Mouse (Mus musculus): ENCODE measurements around the gene Olfr1122.
"Not testable (repeated sequence)": the region's sequence is repeated elsewhere in the genome, so short reads cannot be mapped to it uniquely, and the experiment has no call there.

The Olfr1122 gene

GRCm38 (mm10) chr2:87385549-87385948 is at the start of gene Olfr1122:
Olfr1122 (plus strand) TSS chr2:87385849.
- DNase-seq = no peak

- DNase-seq = no peak
Observed at GRCm38 (mm10) chr2:87354515-87354914, 31.1 kb upstream of the Olfr1122 start, which contains the start of gene Olfr1120. Olfr1120 (plus strand) TSS chr2:87354815.

- DNase-seq = not testable (repeated sequence)
Observed at GRCm38 (mm10) chr2:87360121-87360520, 25.5 kb upstream of the Olfr1122 start.

- DNase-seq = no peak
Observed at GRCm38 (mm10) chr2:87369595-87369994, 16.1 kb upstream of the Olfr1122 start, which contains the start of gene Olfr1121. Olfr1121 (plus strand) TSS chr2:87369895.

GRCm38 (mm10) chr2:87371726-87372125 is 13.9 kb upstream of the Olfr1122 start:
- no peak for DNase-seq

- no peak for DNase-seq
Observed at GRCm38 (mm10) chr2:87383935-87384334, 1.7 kb upstream of the Olfr1122 start.

GRCm38 (mm10) chr2:87393605-87394004 is 8.0 kb downstream of the Olfr1122 start:
- DNase-seq = not testable (repeated sequence)

- not testable (repeated sequence) for DNase-seq
Observed at GRCm38 (mm10) chr2:87394686-87395085, 9.0 kb downstream of the Olfr1122 start.

- DNase-seq = no peak
Observed at GRCm38 (mm10) chr2:87416335-87416734, 30.7 kb downstream of the Olfr1122 start, which contains the start of gene Olfr1123. Olfr1123 (plus strand) TSS chr2:87416635.

GRCm38 (mm10) chr2:87429975-87430374 is 44.3 kb downstream of the Olfr1122 start, which contains the start of gene Olfr1124:
Olfr1124 (plus strand) TSS chr2:87430275.
- no peak for DNase-seq

- no peak for DNase-seq
Observed at GRCm38 (mm10) chr2:87437731-87438130, 52.1 kb downstream of the Olfr1122 start.
